Mouse (Mus musculus) spleen, adult 2 months (tissue): Measurements from ENCODE around the gene Cadps.

Experiments used
- CTCF ChIP-seq: fragments of 200-500 bp; IDR thresholded peaks from 2 replicates; pipeline ENCODE4 v1.5.1; 2011; ENCODE audit warnings: mild to moderate bottlenecking, inconsistent platforms; ENCODE audit not compliant: insufficient read depth, insufficient read length, insufficient replicate concordance; ENCODE audit errors: extremely low read depth
- POLR2A ChIP-seq: fragments of 200-500 bp; IDR thresholded peaks from 2 replicates; pipeline ENCODE4 v1.6.1; 2011; ENCODE audit warnings: low read depth, low read length, inconsistent platforms

- TF ChIP-seq POLR2A = no peak
- TF ChIP-seq CTCF = no peak
These were observed 489.3 kb downstream of the Cadps start for GRCm38 (mm10) chr14:12333622-12334021.
